Mouse (Mus musculus): ENCODE measurements around the gene Ubxn1.
"Not testable (repeated sequence)": the region's sequence is repeated elsewhere in the genome, so short reads cannot be mapped to it uniquely, and the experiment has no call there.

Gene Ubxn1

GRCm38 (mm10) chr19:8853117-8853516 lies 18.2 kb upstream of the Ubxn1 start:
- no peak for DNase-seq (ENCODE audit: extremely low spot score, low read depth, low spot score)

GRCm38 (mm10) chr19:8857689-8858088 lies 13.6 kb upstream of the Ubxn1 start:
- no peak for DNase-seq (ENCODE audit: extremely low spot score, low read depth, low spot score)

- DNase-seq (ENCODE audit: extremely low spot score, low read depth, low spot score), result no peak
Observed at GRCm38 (mm10) chr19:8859018-8859417, 12.3 kb upstream of the Ubxn1 start.

- no peak for DNase-seq (ENCODE audit: extremely low spot score, low read depth, low spot score)
Observed at GRCm38 (mm10) chr19:8864265-8864664, 7.0 kb upstream of the Ubxn1 start.

GRCm38 (mm10) chr19:8870381-8870780 lies 915 bp upstream of the Ubxn1 start:
- not testable (repeated sequence) for DNase-seq (ENCODE audit: extremely low spot score, low read depth, low spot score)

GRCm38 (mm10) chr19:8870838-8871237 lies 458 bp upstream of the Ubxn1 start:
- DNase-seq (ENCODE audit: extremely low spot score, low read depth, low spot score), result no peak

GRCm38 (mm10) chr19:8872266-8872840 lies 1.1 kb downstream of the Ubxn1 start:
- no peak for DNase-seq (ENCODE audit: extremely low spot score, low read depth, low spot score)

- no peak for DNase-seq (ENCODE audit: extremely low spot score, low read depth, low spot score)
Observed at GRCm38 (mm10) chr19:8875031-8875430, 3.7 kb downstream of the Ubxn1 start.

GRCm38 (mm10) chr19:8880311-8881033 lies 9.2 kb downstream of the Ubxn1 start, which contains the start of gene Uqcc3:
Gene Uqcc3 (minus strand): TSS chr19:8880923.
- DNase-seq (ENCODE audit: extremely low spot score, low read depth, low spot score), result no peak

GRCm38 (mm10) chr19:8881034-8881392 lies 9.7 kb downstream of the Ubxn1 start:
- no peak for DNase-seq (ENCODE audit: extremely low spot score, low read depth, low spot score)

GRCm38 (mm10) chr19:8883616-8884015 lies 12.3 kb downstream of the Ubxn1 start, which contains the start of the genes Lbhd1 and Gm49403:
Gene Lbhd1 (plus strand): TSS chr19:8883732.
Gene Gm49403 (plus strand): TSS chr19:8883930.
- no peak for DNase-seq (ENCODE audit: extremely low spot score, low read depth, low spot score)

- no peak for DNase-seq (ENCODE audit: extremely low spot score, low read depth, low spot score)
Observed at GRCm38 (mm10) chr19:8886916-8887584, 15.8 kb downstream of the Ubxn1 start.

GRCm38 (mm10) chr19:8887585-8888463 lies 16.5 kb downstream of the Ubxn1 start:
- no peak for DNase-seq (ENCODE audit: extremely low spot score, low read depth, low spot score)

- DNase-seq (ENCODE audit: extremely low spot score, low read depth, low spot score), result peak; percentile 86
Observed at GRCm38 (mm10) chr19:8888511-8889385, 17.5 kb downstream of the Ubxn1 start, which contains the start of the genes 1810009A15Rik and Gm49416. Gene 1810009A15Rik (plus strand): TSS chr19:8888853. Gene Gm49416 (plus strand): TSS chr19:8888926.

- no peak for DNase-seq (ENCODE audit: extremely low spot score, low read depth, low spot score)
Observed at GRCm38 (mm10) chr19:8892829-8893766, 21.8 kb downstream of the Ubxn1 start, which contains the start of gene Ints5. Gene Ints5 (plus strand): TSS chr19:8893005.

- DNase-seq (ENCODE audit: extremely low spot score, low read depth, low spot score), result no peak
Observed at GRCm38 (mm10) chr19:8895397-8895960, 24.2 kb downstream of the Ubxn1 start.

- DNase-seq (ENCODE audit: extremely low spot score, low read depth, low spot score), result not testable (repeated sequence)
Observed at GRCm38 (mm10) chr19:8896231-8896630, 24.9 kb downstream of the Ubxn1 start.

GRCm38 (mm10) chr19:8897211-8897864 lies 26.0 kb downstream of the Ubxn1 start:
- DNase-seq (ENCODE audit: extremely low spot score, low read depth, low spot score), result not testable (repeated sequence)
